Mouse (Mus musculus) intestine, postnatal 0 days (tissue): ENCODE measurements around the gene Eno1. TPM values are rescaled to one million over a fixed set of nuclear protein-coding genes. Genes with fewer than 3 reads are reported as not detected.

ENCODE experiments used
- ATAC-seq: fragments of 200-750 bp; cut with Nextera tagmentation; 2 replicates; pipeline ENCODE4 v1.8.0; 2017; ENCODE audit warnings: mild to moderate bottlenecking, moderate TSS enrichment, moderate library complexity
- H3K27ac ChIP-seq: fragments of 300-500 bp; sonication (generic); 2 replicates; pipeline ENCODE4 v1.5.1; 2014; ENCODE audit warnings: mild to moderate bottlenecking, low read depth, low read length, moderate library complexity
- H3K27me3 ChIP-seq: fragments of 300-500 bp; sonication (generic); replicated peaks from 2 replicates; pipeline ENCODE4 v1.6.1; 2014; ENCODE audit warnings: low read length, mixed read lengths; ENCODE audit not compliant: control insufficient read depth, insufficient read depth
- H3K36me3 ChIP-seq: fragments of 300-500 bp; sonication (generic); 2 replicates; pipeline ENCODE4 v1.6.1; 2014; ENCODE audit warnings: mild to moderate bottlenecking, moderate library complexity; ENCODE audit not compliant: control insufficient read depth, insufficient read depth
- H3K4me1 ChIP-seq: fragments of 300-500 bp; sonication (generic); replicated peaks from 2 replicates; pipeline ENCODE4 v1.6.1; 2014; ENCODE audit warnings: antibody characterized with exemption, low read length, mixed read lengths; ENCODE audit not compliant: control insufficient read depth, insufficient read depth
- H3K4me2 ChIP-seq: fragments of 300-500 bp; sonication (generic); replicated peaks from 2 replicates; pipeline ENCODE4 v1.6.1; 2014; ENCODE audit warnings: low read depth, mild to moderate bottlenecking, moderate library complexity
- H3K4me3 ChIP-seq: fragments of 300-500 bp; sonication (generic); 2 replicates; pipeline ENCODE4 v1.5.1; 2014; ENCODE audit warnings: low read depth, low read length
- H3K9ac ChIP-seq: fragments of 300-500 bp; sonication (generic); 2 replicates; pipeline ENCODE4 v1.6.1; 2014; ENCODE audit warnings: mild to moderate bottlenecking, low read depth, low read length
- H3K9me3 ChIP-seq: fragments of 300-500 bp; sonication (generic); 2 replicates; pipeline ENCODE4 v1.6.1; 2016; ENCODE audit warnings: mixed run types; ENCODE audit not compliant: control insufficient read depth
- CTCF ChIP-seq: sonication (generic); IDR thresholded peaks from 2 replicates; pipeline ENCODE4 v1.5.1; 2016; ENCODE audit warnings: low read depth, mild to moderate bottlenecking, control low read depth, antibody characterized with exemption, moderate library complexity
- WGBS: fragments of 180-500 bp; shearing (Covaris S2); extraction: QIAGEN DNeasy Blood & Tissue Kit; methylation state at CpG from one replicate; pipeline ENCODE4 v1.1.7; 2014; 5-methylcytosine and 5-hydroxymethylcytosine counted together
- polyA plus RNA-seq: library from polyadenylated mRNA; unstranded; fragments of >200 nt; fragmentation: Nextera tagmentation; extraction: Ambion mirVana; gene quantifications from 2 replicates; pipeline ENCODE4 v1.2.1, GENCODE M21; 2015

Gene Eno1
- polyA plus RNA-seq, 1 experiment from 2014 or later, result 733 TPM

GRCm38 (mm10) chr4:150213910-150214309 is 22.6 kb upstream of the Eno1 start:
- no peak for ATAC-seq
- WGBS, result 34% methylated on average over 5 of the region's 5 CpGs

DNA sequence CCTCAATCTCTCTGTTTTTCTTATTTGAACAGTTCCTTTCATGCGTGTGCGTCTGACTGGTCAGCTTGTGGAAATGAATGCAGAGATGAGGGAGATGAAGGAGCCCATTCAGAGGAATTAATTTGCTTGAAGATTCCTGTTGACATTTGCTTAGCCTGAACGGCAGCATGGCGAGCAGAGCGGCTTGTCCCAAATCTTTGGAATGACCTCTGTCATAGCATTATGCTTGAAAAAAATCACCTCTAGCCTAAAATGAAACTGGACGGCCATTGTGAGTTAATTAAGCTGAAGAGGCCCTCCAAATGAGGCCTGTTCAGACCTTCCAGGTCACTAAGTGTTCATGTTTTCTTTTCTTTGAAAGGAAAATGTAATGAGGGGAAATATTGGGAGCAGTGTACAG is 20.1 kb upstream of the Eno1 start:
- no peak for TF ChIP-seq CTCF
- H3K4me1 ChIP-seq, result no peaks in the 10 kb centered on the region
- no peak for ATAC-seq
- no peaks in the 10 kb centered on the region for H3K9me3 ChIP-seq
- H3K27me3 ChIP-seq, result no peaks in the 10 kb centered on the region
- no peaks in the 10 kb centered on the region for H3K36me3 ChIP-seq
- no peak overlapping the region for H3K4me3 ChIP-seq
- H3K9ac ChIP-seq, result no peak overlapping the region
- no peak overlapping the region for H3K4me2 ChIP-seq
- H3K27ac ChIP-seq, result no peak overlapping the region
- WGBS, result 88% methylated on average over 6 of the region's 6 CpGs

More at GRCm38 (mm10) chr4:150213910-150214309, 22.6 kb upstream of the Eno1 start:
- Histone ChIP-seq H3K36me3 (no peaks in the 10 kb centered on the region), H3K27ac (no peak overlapping the region), H3K4me3 (no peak overlapping the region), H3K27me3 (no peaks in the 10 kb centered on the region), H3K9me3 (no peaks in the 10 kb centered on the region), H3K4me2 (no peak overlapping the region), H3K4me1 (no peaks in the 10 kb centered on the region), H3K9ac (no peak overlapping the region)
- TF ChIP-seq CTCF, result peak; percentile 64

DNA sequence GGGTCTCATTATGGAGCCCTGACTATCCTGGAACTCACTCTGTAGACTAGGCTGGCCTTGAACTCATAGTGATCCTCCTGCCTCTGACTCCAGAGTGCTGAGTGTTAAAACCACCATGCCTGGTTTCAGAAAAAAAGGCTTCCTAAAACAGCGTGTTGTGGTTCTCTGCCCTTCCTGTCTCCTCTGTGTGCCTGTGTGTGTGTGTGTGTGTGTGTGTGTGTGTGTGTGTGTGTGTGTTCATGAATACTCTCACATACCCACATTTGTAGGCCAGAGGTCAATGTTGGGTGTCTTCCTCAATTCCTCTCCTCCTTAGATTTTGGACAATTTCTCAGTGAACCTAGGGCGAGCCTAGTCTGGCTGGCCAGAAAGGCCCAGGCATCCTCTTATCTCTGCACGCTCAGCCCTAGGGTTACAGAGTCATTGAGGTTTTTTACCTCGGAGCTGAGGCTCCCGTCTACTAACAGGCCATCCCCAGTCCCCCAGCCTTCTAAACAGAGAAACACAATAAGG is 19.4 kb upstream of the Eno1 start:
- Histone ChIP-seq H3K27me3 (no peaks in the 10 kb centered on the region), H3K27ac (no peak overlapping the region), H3K4me1 (no peaks in the 10 kb centered on the region), H3K36me3 (no peaks in the 10 kb centered on the region), H3K4me3 (no peak overlapping the region), H3K9ac (no peak overlapping the region), H3K9me3 (no peaks in the 10 kb centered on the region), H3K4me2 (no peak overlapping the region)
- TF ChIP-seq CTCF, result no peak
- 69% methylated on average over 5 of the region's 5 CpGs for WGBS
- ATAC-seq, result no peak

GRCm38 (mm10) chr4:150217935-150218334 is 18.6 kb upstream of the Eno1 start:
- ATAC-seq, result no peak
- H3K9me3 ChIP-seq, result no peaks in the 10 kb centered on the region

GRCm38 (mm10) chr4:150219501-150220292 is 16.8 kb upstream of the Eno1 start:
- no peaks in the 10 kb centered on the region for H3K9me3 ChIP-seq
- WGBS, result 69% methylated on average over 9 of the region's 9 CpGs
- no peak for ATAC-seq
- TF ChIP-seq CTCF, result peak; percentile 75
- H3K4me1 ChIP-seq, result no peaks in the 10 kb centered on the region
- peak overlapping the region; percentile 86 for H3K27ac ChIP-seq
- no peak overlapping the region for H3K9ac ChIP-seq
- H3K36me3 ChIP-seq, result no peaks in the 10 kb centered on the region
- H3K4me3 ChIP-seq, result no peak overlapping the region
- peak overlapping the region; percentile 52; the same call in 1 of the 2 replicates for H3K4me2 ChIP-seq
- no peaks in the 10 kb centered on the region for H3K27me3 ChIP-seq

More at GRCm38 (mm10) chr4:150217935-150218334, 18.6 kb upstream of the Eno1 start:
- Histone ChIP-seq H3K4me1 (no peaks in the 10 kb centered on the region), H3K36me3 (no peaks in the 10 kb centered on the region), H3K4me3 (no peak overlapping the region), H3K4me2 (no peak overlapping the region), H3K27me3 (no peaks in the 10 kb centered on the region), H3K9ac (no peak overlapping the region), H3K27ac (no peak overlapping the region)
- peak; percentile 56 for TF ChIP-seq CTCF
- no CpG with 5 or more reads among the region's 1 CpGs for WGBS

DNA sequence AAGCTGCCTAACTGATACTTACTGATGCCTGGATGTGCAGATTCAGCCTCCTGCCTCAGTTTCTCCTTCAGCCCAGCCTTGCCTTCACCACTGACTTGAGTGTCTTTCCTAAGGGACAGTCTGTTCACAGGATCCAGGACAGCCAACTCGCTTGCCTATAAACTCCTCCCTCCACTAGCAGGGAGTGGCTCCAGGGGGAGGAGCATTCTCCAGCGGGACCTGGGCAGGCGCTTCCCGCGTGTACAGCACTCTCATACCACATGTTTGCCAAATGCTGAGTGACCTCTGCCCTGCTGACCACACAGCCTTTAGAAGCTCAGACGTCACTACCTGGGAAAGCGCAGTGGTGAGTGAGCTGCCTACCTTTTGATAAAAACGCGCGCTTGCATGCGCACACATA is 15.9 kb upstream of the Eno1 start:
- 10% methylated on average over 11 of the region's 11 CpGs for WGBS
- peak; percentile 91 for ATAC-seq
- no peaks in the 10 kb centered on the region for H3K36me3 ChIP-seq
- peak overlapping the region; percentile 86 for H3K27ac ChIP-seq
- no peaks in the 10 kb centered on the region for H3K9me3 ChIP-seq
- TF ChIP-seq CTCF, result 0 out of 2 replicates have a peak, but pooled peaks have one; percentile 1
- H3K27me3 ChIP-seq, result no peaks in the 10 kb centered on the region
- H3K4me1 ChIP-seq, result no peaks in the 10 kb centered on the region
- H3K9ac ChIP-seq, result 0 out of 2 replicates have a peak overlapping the region, but pooled peaks have one; percentile 52
- peak overlapping the region; percentile 52 for H3K4me2 ChIP-seq
- no peak overlapping the region for H3K4me3 ChIP-seq
